Mouse (Mus musculus): ENCODE measurements around the gene S100pbp. TPM values are rescaled to one million over a fixed set of nuclear protein-coding genes. Genes with fewer than 3 reads are reported as not detected.

S100pbp gene
- total RNA-seq, 2 experiments from 2014 or later = 33.6 to 36.0 TPM

- no peak for TF ChIP-seq CTCF (conservative IDR thresholded peaks at IDR 0.05)
- H3K27ac ChIP-seq = no peak overlapping the region
- no peak overlapping the region for H3K4me3 ChIP-seq
- DNase-seq (ENCODE audit: low spot score in 2 of 2) = no peak
Observed at GRCm38 (mm10) chr4:129211461-129211860, 21.9 kb upstream of the S100pbp start.

GRCm38 (mm10) chr4:129209504-129209903 lies 20.0 kb upstream of the S100pbp start:
- no peak overlapping the region for H3K27ac ChIP-seq
- TF ChIP-seq CTCF (conservative IDR thresholded peaks at IDR 0.05) = peak; percentile 79
- H3K4me3 ChIP-seq = no peak overlapping the region
- no peak for DNase-seq (ENCODE audit: low spot score in 2 of 2)

GRCm38 (mm10) chr4:129206792-129207191 lies 17.3 kb upstream of the S100pbp start:
- Histone ChIP-seq H3K27ac (no peak overlapping the region), H3K4me3 (no peak overlapping the region)
- no peak for DNase-seq (ENCODE audit: low spot score in 2 of 2)
- no peak for TF ChIP-seq CTCF (conservative IDR thresholded peaks at IDR 0.05)

GRCm38 (mm10) chr4:129204655-129205054 lies 15.1 kb upstream of the S100pbp start:
- H3K27ac ChIP-seq = no peak overlapping the region
- DNase-seq (ENCODE audit: low spot score in 2 of 2) = peak in 1 of 2 experiments; percentile 55
- no peak overlapping the region for H3K4me3 ChIP-seq
- TF ChIP-seq CTCF (conservative IDR thresholded peaks at IDR 0.05) = no peak

GRCm38 (mm10) chr4:129197514-129197913 lies 8.0 kb upstream of the S100pbp start:
- DNase-seq (ENCODE audit: low spot score in 2 of 2) = no peak
- H3K4me3 ChIP-seq = no peak overlapping the region
- TF ChIP-seq CTCF (conservative IDR thresholded peaks at IDR 0.05) = no peak
- no peak overlapping the region for H3K27ac ChIP-seq

GRCm38 (mm10) chr4:129194280-129194679 lies 4.8 kb upstream of the S100pbp start:
- TF ChIP-seq CTCF (conservative IDR thresholded peaks at IDR 0.05) = no peak
- Histone ChIP-seq H3K4me3 (no peak overlapping the region), H3K27ac (no peak overlapping the region)
- DNase-seq (ENCODE audit: low spot score in 2 of 2) = no peak

GRCm38 (mm10) chr4:129191691-129192090 lies 2.2 kb upstream of the S100pbp start:
- TF ChIP-seq CTCF (conservative IDR thresholded peaks at IDR 0.05) = no peak
- no peak for DNase-seq (ENCODE audit: low spot score in 2 of 2)
- Histone ChIP-seq H3K4me3 (no peak overlapping the region), H3K27ac (no peak overlapping the region)

- TF ChIP-seq CTCF (conservative IDR thresholded peaks at IDR 0.05) = no peak
- no peak for DNase-seq (ENCODE audit: low spot score in 2 of 2)
- Histone ChIP-seq H3K27ac (peak overlapping the region; percentile 93; the same call in 1 of the 2 replicates), H3K4me3 (peak overlapping the region; percentile 94)
Observed at GRCm38 (mm10) chr4:129190538-129190937, 1.0 kb upstream of the S100pbp start.

- peak; percentile 36 to 49 for DNase-seq (ENCODE audit: low spot score in 2 of 2)
- 0 out of 2 replicates have a peak, but pooled peaks have one; percentile 19 for TF ChIP-seq CTCF (conservative IDR thresholded peaks at IDR 0.05)
- Histone ChIP-seq H3K4me3 (peak overlapping the region; percentile 94), H3K27ac (peak overlapping the region; percentile 95)
Observed at GRCm38 (mm10) chr4:129188803-129189541, 555 bp downstream of the S100pbp start.

- DNase-seq (ENCODE audit: low spot score in 2 of 2) = no peak
- TF ChIP-seq CTCF (conservative IDR thresholded peaks at IDR 0.05) = no peak
- Histone ChIP-seq H3K4me3 (peak overlapping the region; percentile 94), H3K27ac (peak overlapping the region; percentile 95)
Observed at GRCm38 (mm10) chr4:129188041-129188659, 1.4 kb downstream of the S100pbp start.

GRCm38 (mm10) chr4:129179560-129179959 lies 10.0 kb downstream of the S100pbp start:
- TF ChIP-seq CTCF (conservative IDR thresholded peaks at IDR 0.05) = peak; percentile 72
- Histone ChIP-seq H3K4me3 (no peak overlapping the region), H3K27ac (no peak overlapping the region)
- DNase-seq (ENCODE audit: low spot score in 2 of 2) = no peak

GRCm38 (mm10) chr4:129172529-129172928 lies 17.0 kb downstream of the S100pbp start:
- no peak overlapping the region for H3K27ac ChIP-seq
- no peak for DNase-seq (ENCODE audit: low spot score in 2 of 2)
- H3K4me3 ChIP-seq = no peak overlapping the region
- peak; percentile 45 for TF ChIP-seq CTCF (conservative IDR thresholded peaks at IDR 0.05)

- no peak for DNase-seq (ENCODE audit: low spot score in 2 of 2)
- H3K27ac ChIP-seq = no peak overlapping the region
- TF ChIP-seq CTCF (conservative IDR thresholded peaks at IDR 0.05) = no peak
- no peak overlapping the region for H3K4me3 ChIP-seq
Observed at GRCm38 (mm10) chr4:129161581-129162255, 27.8 kb downstream of the S100pbp start.
